Mouse (Mus musculus): ENCODE data around the gene Ccser2. TPM values are rescaled to one million over a fixed set of nuclear protein-coding genes. Genes with fewer than 3 reads are reported as not detected.

Gene Ccser2
- polyA plus RNA-seq, 2 experiments from 2014 or later: 15.0 to 26.6 TPM

DNA sequence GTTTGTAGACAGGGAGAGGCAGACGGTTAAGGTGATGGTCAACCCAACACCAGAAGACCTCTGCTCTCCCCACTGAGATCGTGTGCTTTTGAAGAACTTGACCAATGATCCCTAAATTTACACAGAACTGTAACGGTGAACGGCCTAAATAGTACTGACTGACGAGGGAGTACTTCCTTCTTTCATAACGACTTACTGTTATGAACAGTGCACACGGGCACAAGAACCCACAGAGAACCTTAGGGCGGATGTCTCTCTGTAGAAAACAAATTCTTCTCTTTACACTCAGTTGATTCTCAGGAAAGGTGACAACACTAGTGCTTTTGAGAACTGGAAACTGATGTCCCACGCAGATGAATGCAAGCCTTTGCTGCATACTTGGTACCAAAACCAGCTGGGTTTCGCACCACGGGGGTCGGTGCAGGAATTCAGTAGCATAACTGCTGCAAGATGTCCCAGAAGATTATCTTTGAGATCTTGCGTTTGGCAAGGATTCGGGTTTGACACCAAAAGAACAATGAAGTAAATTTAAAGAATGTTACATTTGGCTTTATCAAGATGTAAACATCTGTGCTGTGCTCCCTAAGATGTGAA is 99.7 kb downstream of the Ccser2 start:
- ATAC-seq: peak; percentile 24

DNA sequence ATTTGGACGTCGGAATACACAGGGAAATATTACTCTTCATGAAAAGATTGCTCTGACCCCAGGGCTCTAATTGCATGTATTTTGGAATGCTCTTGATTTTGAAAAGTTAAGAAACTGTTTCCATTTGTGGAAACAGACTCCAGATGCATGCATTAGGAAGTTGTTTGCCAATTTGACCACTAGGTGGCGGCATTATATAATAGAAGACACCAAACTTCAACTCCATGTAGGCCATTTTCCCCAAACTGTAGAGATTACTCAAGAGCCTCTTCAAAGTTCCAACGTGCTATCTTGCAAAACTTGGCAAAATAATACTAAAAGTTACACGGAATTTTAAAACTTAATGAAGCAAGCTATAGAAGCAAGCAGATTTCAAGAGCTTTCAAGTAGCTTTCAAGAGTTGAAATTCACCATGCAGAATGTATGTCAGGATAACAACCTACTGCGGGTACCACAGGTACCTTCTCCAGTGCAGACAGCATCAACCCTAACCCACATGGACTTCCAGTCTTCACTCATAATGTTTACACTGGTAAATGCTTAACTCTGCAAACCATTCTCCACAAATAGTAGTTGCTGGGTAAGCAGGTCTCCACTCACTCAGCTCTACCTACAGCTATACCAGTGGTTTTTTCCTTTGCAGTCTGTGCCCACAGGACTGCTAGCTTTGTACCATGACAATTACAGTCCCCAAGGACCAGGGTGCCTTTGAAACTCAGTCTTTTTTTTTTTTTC is 101.4 kb downstream of the Ccser2 start:
- peak; percentile 53 for ATAC-seq

DNA sequence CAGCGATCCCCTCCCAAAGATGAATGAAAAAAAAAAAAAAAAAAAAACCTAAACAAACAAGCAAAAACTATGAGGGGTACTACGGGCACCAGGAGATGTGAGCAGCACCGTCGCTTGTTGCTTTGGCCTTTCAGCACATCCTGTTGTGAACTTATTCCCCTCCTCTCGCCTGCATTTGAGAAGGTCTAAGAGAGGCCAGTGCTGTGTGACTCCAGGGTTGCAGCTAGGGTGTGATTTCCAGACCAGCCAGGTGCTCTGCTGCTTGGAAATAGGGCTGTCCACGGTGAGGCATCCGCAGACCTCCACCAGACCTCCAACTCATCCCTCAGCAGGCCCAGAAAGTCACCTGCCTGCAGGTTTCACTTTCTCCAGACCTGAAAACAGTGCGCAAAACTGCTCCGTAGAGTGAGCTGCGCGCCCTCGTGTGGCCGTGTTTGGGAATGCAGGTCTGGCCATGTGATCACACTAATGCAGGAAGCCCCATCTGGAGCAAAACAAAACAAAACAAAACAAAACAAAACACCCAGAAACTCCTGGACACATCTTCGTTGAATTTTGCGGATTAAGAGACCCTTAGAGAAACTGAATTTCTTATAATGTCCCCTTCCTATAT is 104.6 kb downstream of the Ccser2 start:
- peak; percentile 75 for ATAC-seq

DNA sequence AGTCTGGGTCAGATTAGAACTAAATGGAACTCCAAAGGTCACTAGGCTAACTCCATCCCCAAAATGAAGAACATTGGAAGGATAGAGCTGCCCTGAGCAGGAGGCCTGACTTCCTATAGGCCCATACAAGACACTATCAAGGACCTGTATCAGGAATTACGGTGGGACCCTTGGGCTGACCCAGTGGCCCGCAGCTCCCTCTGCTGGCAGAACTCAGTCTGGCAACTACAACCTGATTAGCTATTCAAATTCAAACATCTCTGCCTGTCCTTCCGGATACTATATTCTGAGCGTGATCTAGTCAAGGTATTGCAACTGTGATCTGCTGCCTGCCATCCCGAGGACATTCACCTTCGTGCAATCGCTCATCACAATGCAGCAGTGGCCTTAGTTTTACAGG is 106.2 kb downstream of the Ccser2 start:
- peak; percentile 50 for ATAC-seq

DNA sequence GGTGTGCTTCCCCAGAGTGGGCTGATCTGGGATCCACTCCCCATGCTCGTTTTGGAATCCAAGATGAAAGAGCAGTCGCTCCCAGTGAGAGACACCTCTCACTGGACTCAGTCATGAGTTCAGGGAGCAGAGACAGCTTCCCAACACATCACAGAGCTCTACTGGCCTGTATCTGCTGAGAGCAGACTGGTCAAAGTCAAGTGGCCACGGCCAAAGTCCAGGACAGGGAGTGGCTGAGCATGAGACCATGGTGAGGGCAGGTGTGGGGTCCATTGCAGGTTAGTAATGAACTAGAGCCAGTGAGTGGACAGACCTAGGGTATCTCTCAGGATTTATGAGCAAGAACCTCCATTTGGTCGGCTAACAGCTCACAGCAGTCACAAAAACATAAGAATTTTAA is 109.6 kb downstream of the Ccser2 start:
- ATAC-seq: no peak

DNA sequence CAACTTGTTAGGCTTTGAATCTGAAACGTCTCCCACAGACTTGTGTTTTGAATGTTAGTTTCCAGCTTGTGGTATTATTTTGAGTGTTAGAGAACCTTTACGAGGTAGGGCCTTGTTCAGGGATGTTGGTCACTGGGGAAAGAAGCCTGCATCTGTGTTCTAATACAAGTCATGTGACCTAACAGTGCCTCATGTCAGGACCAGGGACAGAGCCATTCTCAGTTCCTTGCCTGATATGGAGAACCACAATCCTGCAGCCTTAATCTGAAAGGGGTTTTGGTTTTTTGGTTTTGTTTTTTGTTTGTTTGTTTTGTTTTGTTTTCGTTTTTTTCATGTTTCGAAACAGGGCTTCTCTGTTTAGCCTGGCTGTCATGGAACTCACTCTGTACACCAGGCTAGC is 115.6 kb downstream of the Ccser2 start:
- no peak for ATAC-seq

DNA sequence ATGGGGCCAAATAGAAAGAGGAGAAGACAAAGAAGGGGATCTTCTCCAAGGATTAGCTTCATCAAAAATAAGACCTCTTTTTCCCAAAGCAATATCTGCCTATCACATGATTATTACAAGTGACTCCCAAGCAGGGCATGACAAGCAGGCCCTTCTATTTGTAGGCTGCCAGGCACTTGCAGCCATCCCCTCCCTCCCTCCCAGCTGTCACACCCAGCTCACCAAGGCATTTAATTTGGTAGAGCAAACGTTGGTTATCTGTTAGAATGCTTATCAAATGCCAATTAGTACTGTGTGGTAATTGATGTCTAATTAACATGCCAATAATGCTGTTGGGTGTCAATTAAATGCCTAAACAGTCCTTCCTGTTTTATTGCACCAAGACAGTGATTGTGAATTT is 119.7 kb downstream of the Ccser2 start:
- no peak for ATAC-seq

Other genes starting within 250 kb of the Ccser2 start
- gene Rgr, start 80.2 kb upstream of the Ccser2 start, polyA plus RNA-seq (2017; shearing (Covaris generic)): under 1 TPM in 1 of 2 experiments, not detected in 1; 0.14 TPM
- not detected for gene Lrit1, start 86.1 kb upstream of the Ccser2 start, polyA plus RNA-seq (2017; shearing (Covaris generic))
- not detected for gene Lrit2, start 99.2 kb upstream of the Ccser2 start, polyA plus RNA-seq (2017; shearing (Covaris generic))
- not detected for gene Cdhr1, start 129.6 kb upstream of the Ccser2 start, polyA plus RNA-seq (2017; shearing (Covaris generic))
- gene 2610528A11Rik, start 145.2 kb upstream of the Ccser2 start, polyA plus RNA-seq (2017; shearing (Covaris generic)): 1 to 10 TPM in 1 of 2 experiments, not detected in 1; 1.1 TPM
- 100 to 1,000 TPM; 343 to 376 TPM for gene Ghitm, start 166.5 kb upstream of the Ccser2 start, polyA plus RNA-seq (2017; shearing (Covaris generic))